Mouse (Mus musculus): ENCODE data around the gene Gpc5.

DNA sequence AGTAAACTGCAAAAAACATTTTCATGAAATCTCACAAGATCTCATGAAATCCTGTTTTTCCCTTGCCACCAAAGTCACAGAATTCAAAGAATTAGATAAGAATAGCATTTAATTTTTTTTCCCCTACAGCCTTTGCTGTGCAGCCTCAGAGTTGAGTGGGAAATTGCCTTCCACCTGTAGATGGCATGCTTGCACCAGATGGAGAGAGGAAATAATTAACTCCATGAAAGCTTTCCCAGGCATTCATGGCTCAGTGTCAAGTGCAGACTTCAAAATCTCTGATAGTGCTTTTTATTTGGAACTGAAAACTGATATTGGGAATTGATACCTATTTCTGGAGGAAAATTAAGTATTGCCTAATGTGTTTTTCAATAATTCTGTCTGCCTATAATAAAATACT lies 393.1 kb downstream of the Gpc5 start:
- TF ChIP-seq CTCF (IDR thresholded peaks at IDR 0.05; ENCODE audit: low read depth) (peak; percentile 63), EP300 (optimal IDR thresholded peaks at IDR 0.05) (no peak)
